Mouse (Mus musculus): ENCODE measurements around the gene S100g. TPM values are rescaled to one million over a fixed set of nuclear protein-coding genes. Genes with fewer than 3 reads are reported as not detected.

The S100g gene
- total and polyA plus RNA-seq, 2 experiments from 2014 or later: not detected

DNA sequence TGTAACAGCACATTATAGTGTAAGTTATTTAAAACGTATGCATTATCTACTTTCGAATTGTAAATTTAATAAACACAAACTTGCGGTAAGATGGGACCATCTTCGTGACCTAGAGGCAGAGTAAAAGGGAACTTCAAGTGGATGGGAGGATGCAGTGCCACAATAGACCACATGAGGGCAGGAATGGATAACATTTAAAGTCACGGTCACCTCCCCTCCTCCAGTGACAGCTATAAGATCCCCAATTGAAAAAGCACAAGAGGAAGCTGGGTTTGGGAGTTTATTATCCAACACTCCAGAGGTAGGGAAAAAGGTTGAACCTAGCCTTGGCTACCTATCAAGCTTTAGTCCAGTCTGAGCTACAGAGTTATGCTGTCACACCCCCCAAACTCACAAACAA is 48.7 kb downstream of the S100g start:
- peak; percentile 81 for TF ChIP-seq CTCF (IDR thresholded peaks at IDR 0.05)

DNA sequence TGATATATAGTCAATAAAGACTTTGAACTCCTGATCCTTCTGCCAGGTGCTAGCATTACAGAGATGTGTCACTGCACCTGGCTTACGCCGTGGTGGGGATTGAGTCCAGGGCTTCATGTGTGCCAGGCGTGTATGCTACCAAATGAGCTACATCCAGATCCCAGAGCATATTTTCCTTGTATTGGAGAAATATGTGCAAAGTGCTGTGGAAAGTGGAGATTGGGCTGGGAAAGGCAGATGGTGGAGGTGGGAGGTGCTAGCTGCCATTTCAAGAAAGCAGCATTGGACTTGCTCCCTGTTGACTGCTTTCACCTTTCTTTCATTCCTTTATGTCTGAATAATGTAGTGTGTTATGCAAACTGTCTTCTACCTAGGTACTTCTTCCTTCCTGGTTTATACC is 50.7 kb downstream of the S100g start:
- H3K4me3 ChIP-seq (ENCODE audit: low read depth, low read length): no peak overlapping the region
- DNase-seq (ENCODE audit: low spot score): no peak
- H3K9me3 ChIP-seq (ENCODE audit: low read length): no peaks in the 10 kb centered on the region
- no peak overlapping the region for H3K4me2 ChIP-seq (ENCODE audit: low read depth, low read length, poor library complexity, severe bottlenecking)
- ATAC-seq (ENCODE audit: low FRiP score): no peak
- no peak overlapping the region for H3K9ac ChIP-seq (replicated peaks; ENCODE audit: low read length, poor library complexity, severe bottlenecking)
- peaks cover 4% of the 10 kb centered on the region; the same call in 1 of the 2 replicates for H3K36me3 ChIP-seq (ENCODE audit: insufficient read depth, low read length)
- H3K27ac ChIP-seq (ENCODE audit: low read depth, low read length): no peak overlapping the region
- H3K27me3 ChIP-seq (ENCODE audit: insufficient read depth, low read length): no peaks in the 10 kb centered on the region
- TF ChIP-seq CTCF (IDR thresholded peaks at IDR 0.05): no peak
- 93% methylated on average over 3 of the region's 3 CpGs for WGBS
- H3K4me1 ChIP-seq (ENCODE audit: insufficient read depth, low read length): no peaks in the 10 kb centered on the region

More for the DNA sequence above, 48.7 kb downstream of the S100g start:
- Histone ChIP-seq H3K9ac (replicated peaks; ENCODE audit: low read length, poor library complexity, severe bottlenecking) (no peak overlapping the region), H3K4me2 (ENCODE audit: low read depth, low read length, poor library complexity, severe bottlenecking) (no peak overlapping the region), H3K27ac (ENCODE audit: low read depth, low read length) (no peak overlapping the region), H3K4me1 (ENCODE audit: insufficient read depth, low read length) (no peaks in the 10 kb centered on the region), H3K27me3 (ENCODE audit: insufficient read depth, low read length) (no peaks in the 10 kb centered on the region), H3K9me3 (ENCODE audit: low read length) (no peaks in the 10 kb centered on the region), H3K4me3 (ENCODE audit: low read depth, low read length) (no peak overlapping the region), H3K36me3 (ENCODE audit: insufficient read depth, low read length) (peaks cover 2% of the 10 kb centered on the region; the same call in 1 of the 2 replicates)
- WGBS: 35% methylated on average over 5 of the region's 5 CpGs
- DNase-seq (ENCODE audit: low spot score) (peak; percentile 68), ATAC-seq (ENCODE audit: low FRiP score) (peak; percentile 70)

Other genes with a start within 250 kb of the S100g start
- gene Rbbp7, start 204.2 kb downstream of the S100g start, total RNA-seq (2014; rRNA removed): 113 and 134 TPM in 2 replicates
- 229 and 240 TPM in 2 replicates for gene Rbbp7, start 204.2 kb downstream of the S100g start, polyA plus RNA-seq (2015; fragmentation: Nextera tagmentation; extraction: Ambion mirVana)
- 12.7 and 13.6 TPM in 2 replicates for gene Txlng, start 135.1 kb downstream of the S100g start, total RNA-seq (2014; rRNA removed)
- gene Txlng, start 135.1 kb downstream of the S100g start, polyA plus RNA-seq (2015; fragmentation: Nextera tagmentation; extraction: Ambion mirVana): 11.4 and 12.3 TPM in 2 replicates
- 36.1 and 38.1 TPM in 2 replicates for gene Syap1, start 76.2 kb downstream of the S100g start, total RNA-seq (2014; rRNA removed)
- 39.5 and 44.0 TPM in 2 replicates for gene Syap1, start 76.2 kb downstream of the S100g start, polyA plus RNA-seq (2015; fragmentation: Nextera tagmentation; extraction: Ambion mirVana)
- 58.8 and 73.0 TPM in 2 replicates for gene Ctps2, start 63.4 kb downstream of the S100g start, total RNA-seq (2014; rRNA removed)
- gene Ctps2, start 63.4 kb downstream of the S100g start, polyA plus RNA-seq (2015; fragmentation: Nextera tagmentation; extraction: Ambion mirVana): 80.6 and 85.4 TPM in 2 replicates